Mouse (Mus musculus) common myeloid progenitor, adult 5-6 weeks (primary cell): Measurements from ENCODE around the gene Rftn2. TPM values are rescaled to one million over a fixed set of nuclear protein-coding genes. Genes with fewer than 3 reads are reported as not detected.
A peak's percentile ranks its signal among the peaks of the same experiment; 100 is the strongest.

ENCODE experiments used
- ATAC-seq: replicated peaks from 2 replicates; pipeline ENCODE4 v1.8.0; 2016; ENCODE audit warnings: low read depth, mild to moderate bottlenecking, moderate TSS enrichment, inconsistent platforms; ENCODE audit not compliant: poor library complexity, severe bottlenecking
- total RNA-seq: library from RNA; stranded (forward); fragments of 200-1000, 187-1606 nt; gene quantifications from 2 replicates; pipeline ENCODE4 v1.2.3, GENCODE M21; 2017

The Rftn2 gene
- total RNA-seq, 1 experiment from 2014 or later: 2.7 TPM

DNA sequence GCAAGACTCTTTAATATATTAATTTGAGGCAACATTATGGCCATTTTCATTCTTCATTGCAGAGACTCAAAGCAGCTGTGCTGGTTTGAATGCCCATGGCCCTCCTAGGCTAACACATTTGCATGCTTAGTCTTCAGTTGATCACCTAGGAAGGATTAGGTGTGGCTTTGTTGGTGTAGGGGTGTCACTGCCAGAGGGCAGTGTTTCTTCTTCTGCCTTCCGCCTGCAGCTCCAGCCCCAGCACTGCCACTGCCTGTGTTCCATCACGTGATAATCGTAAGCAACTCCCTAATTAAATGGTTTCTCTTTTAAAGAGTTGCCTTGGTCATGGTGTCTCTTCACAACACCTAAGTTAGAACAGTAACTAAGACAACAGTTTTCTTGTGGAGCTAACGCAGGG lies 13.8 kb downstream of the Rftn2 start:
- no peak for ATAC-seq

DNA sequence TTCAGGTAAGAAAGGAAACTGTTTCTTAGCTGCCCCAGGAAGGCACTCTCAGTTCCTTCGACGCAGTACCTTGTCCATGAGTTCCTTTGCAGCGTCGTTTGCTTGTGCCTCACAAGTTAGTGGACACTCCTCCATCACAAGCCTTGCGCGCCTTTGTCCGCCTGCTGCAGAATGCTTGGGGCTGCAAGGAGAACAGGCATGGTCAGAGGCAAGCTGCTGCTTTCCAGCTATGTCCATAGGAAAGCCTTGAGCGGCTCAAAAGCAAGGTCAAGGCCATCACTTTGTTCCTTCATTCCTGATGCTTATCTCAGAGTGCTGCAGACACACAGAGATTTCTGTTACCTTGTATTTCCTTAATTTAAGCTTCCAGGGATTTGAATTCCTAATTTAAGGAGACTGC lies 15.5 kb downstream of the Rftn2 start:
- no peak for ATAC-seq

DNA sequence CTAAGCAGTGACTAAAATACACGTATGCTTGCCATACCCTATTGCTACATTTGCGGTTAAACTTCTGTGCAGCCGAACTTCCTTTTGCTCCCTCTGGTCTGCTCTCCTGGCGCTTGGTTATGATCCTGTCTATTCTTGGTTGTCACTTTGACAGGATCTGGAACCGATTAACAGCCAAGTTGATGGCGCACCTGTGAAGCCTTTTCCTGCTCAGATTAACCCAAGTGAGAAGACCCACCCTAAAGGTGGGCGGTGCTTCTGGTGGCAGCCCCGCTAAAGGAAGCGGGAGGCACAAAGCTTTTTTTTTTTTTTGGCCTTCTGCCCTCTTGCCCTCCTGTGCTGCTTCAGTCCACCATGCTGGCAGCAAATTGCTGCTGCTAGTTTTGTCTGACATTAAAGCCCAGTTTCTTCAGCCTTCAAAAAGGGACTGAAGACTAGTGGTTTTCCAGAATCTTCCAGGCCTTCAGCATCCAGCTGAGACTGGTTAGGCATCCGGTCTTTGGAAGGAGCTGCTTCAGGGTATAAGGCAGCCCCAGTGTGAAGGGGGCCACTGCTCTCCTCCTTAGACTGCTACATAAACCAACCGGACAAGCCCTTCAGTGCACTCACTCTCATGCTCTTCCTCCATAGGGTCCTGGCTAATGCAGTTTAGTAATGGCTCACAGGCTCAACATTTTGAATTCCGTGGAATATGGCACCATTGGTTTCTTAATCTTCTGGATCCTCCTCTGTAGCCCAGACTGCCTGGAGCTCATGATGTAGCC lies 16.2 kb downstream of the Rftn2 start:
- peak; percentile 92 for ATAC-seq

DNA sequence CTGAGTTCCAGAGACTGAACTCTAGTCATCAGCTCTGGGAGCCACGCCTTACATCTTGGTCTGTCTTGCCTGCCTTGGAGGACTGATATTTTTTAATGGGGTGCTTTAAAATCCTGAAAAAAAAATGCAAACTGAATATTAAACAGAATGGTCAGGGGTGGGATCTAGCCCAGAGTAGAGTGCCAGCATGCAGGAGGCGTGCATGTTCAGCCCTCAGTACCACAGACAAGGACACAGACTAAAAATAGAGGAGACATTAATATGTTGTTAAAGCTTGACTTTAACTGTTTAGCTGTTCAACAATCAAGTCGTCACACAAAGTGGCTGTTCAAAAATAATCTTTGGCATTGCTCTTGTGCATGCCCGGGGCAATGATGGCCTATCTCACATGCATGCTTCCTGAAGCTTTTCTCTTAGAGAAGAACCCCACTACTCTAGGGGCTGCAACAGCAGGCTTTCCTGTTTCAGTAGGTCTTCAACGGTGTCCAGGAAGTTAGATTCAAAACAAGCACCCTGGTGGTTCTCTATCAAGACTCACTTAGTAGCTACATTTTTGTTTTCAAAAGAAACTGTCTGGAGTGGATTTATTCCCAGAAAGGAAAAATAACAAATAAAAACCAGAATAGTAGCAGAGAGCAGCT lies 18.0 kb downstream of the Rftn2 start:
- 0 out of 2 replicates have a peak, but pooled peaks have one; percentile 13 for ATAC-seq

DNA sequence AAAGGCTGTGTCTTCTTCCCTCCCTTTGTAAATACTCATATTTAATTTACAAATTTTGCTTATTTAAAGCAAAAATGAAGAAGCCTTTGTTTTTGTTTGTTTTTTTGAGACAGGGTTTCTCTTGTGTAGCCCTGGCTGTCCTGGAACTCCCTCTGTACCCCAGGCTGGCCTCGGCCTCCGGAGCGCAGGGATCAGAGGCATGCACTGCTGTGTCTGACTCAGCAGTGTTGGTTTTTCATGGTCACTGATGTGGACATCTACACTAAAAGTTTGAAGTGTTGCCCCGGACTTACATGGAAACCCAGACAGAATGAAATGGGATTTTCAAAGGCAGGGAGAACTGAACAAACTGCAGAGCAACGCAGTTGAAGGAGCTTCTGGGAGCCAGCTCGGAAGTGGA lies 19.0 kb downstream of the Rftn2 start:
- ATAC-seq: no peak

DNA sequence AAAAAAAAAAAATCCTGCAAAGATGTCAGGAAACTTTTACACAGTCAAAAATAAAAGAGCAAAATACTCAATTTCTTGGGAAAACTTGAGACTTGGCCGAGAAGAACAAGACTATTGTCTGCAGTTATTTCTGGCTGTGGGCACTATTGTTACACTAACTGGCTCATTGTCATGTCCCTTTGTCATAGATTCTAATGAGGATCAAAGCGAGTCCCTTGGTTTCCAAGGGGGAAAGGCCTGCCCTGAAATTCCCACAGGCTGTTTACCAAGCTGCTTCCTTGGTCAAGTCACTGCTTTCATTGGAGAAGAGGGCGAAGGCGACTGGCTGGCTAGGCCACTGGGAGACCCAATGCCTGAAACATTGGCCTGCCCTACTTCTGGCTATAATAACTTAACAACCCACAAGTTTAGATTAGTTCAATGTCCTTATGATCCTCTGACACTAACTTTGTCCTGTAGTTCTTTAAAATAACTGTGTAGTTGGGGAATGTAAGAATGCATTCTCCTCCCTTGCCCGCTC lies 20.7 kb downstream of the Rftn2 start:
- ATAC-seq: no peak

DNA sequence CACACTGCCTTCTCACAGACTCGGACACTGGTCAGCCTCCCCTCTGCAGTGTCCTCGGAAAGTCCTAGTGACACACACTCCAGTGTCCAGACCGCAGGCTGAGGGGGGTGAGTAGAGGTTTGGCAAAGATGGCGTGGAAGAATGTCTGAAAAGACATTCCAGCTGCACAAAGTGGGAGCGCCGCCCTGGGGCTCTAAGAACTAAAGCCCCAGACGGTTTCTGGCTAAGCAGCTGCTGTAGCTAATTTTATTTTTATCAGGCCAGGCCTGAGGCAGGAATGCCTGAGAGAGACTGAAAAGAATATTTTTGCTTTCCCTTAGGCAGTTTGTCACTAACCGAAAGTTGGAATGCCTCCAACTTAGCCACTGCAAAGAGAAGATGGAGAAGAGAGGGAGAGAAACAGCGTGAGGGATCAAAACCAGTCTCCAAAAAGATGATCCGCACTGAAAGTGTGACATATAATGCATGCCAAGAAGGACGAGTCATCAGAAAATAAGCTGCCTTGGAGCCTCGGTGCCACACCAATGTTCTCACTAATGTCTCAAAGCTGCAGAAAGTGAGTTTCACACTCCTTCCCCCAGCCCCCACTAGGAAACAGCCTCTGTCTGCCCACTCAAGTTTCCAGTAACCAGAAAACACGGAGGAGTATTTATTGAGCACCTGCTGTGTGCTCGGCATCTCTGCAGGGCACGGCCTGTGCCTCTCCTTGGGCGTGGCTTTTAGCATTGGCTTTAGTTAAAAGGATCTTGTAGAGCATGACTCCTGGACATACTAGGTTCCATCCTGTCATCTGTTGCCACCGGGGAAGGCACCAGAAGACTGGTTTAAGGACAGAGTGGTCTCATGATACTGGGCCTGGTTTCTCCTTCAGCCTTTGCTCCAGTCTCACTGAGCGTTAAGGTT lies 24.5 kb downstream of the Rftn2 start:
- ATAC-seq: 0 out of 2 replicates have a peak, but pooled peaks have one; percentile 18

DNA sequence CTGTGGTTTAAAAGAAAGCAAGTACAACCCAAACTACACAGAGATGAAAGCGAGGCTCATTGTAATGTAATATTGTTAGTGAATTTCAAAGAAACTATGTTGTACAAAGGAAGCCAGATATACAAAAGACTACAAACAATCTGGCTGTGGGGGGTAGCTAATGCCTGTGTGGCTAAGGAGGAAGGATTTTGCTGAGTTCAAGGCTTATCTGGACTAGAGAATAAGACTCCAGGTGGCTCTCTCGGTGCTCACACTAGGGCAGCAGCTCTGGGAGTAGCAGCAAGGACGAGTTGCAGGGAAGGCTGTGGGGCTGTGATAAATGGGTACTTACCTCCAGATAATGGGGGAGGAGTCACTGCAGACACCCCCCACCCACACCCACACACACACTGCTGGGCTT lies 27.9 kb downstream of the Rftn2 start:
- peak; percentile 52; the same call in 1 of the 2 replicates for ATAC-seq

DNA sequence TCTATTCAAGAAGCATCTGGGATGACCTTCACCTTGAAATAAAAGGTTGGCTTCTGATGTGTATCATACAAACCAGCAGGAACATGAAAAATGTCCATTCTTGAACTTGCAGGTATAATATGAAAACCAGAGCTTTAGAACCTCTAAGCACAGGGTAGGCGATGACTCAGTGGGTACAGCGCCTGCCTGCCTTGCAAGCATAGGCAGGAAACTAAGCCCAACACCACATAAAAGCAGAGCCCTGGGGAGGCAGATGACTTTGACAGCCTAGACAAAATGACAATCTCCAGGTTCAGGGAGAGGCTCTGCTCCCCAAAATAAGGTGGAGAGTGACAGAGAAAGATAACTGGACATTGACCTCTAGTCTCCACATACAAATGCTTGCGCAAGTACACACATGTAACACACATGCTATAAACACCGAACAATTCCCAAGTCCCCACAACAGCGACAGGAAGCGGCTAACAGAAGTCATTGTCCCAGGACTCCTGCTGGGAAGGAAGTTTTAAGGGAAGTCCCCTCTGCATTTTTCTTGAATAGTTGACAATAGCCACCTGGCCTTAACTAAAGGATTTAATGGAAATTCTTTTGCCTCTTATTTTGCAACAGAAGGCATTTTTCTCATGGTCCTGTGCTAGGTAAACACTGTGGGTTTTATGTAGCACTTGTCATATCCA lies 30.1 kb downstream of the Rftn2 start:
- no peak for ATAC-seq

DNA sequence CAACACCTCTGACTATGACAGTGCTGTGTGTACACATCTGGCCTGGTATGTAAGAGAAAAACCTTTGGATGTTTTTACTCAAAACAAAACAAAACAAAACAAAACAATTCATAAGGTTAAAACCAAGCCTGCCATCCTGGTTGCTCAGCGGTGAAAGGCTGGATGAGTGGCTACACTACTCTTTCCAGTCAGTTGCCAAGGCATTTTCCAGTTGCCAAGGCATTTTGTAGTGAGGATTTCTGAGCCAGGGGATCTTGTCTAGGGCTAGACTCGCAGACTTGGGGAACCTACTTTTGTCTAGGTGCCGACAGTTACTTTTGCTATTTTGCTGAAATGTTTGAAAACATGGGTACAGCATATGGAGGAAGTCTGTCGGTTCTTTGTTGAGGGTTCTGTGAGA lies 31.6 kb downstream of the Rftn2 start:
- no peak for ATAC-seq

DNA sequence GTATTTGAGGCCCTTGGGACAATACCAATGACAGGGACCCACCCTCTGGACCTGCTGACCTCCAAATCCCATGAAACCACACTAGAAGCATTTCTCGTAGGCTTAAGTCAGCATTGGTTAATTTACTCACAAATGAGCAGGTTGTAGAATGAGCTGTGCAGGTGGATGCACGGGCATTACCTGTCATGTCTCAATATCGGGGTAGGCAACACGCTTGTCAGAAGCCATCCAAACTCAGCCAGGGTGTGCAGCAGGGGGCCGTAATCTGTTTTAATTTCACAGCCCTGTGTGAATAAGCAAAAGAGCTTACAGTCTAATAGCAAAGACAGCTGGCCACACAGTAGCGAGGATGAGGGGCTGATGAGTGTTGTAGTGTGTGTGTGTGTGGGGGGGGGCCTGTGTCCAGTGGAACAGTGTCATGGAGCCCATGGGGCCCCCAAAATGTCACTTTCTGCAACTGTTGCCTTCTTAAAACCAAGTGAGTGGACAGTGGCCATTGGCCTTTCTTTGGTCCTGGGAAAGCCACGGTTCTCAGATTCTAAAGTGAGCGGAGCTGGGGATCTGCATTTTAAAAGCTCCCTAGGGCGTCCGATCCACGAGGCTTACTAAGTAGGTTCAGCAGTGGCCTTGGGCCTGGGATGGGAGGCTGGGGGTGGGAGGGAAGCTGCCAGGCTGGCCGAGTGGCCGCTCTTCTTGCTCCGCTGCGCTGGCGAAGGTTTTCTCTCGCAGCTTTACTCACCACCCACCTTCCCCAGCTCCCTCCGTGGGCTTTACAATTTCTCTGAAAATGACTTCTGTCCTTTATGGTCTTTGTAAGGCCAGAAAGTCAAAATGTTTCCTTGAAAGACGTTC lies 32.3 kb downstream of the Rftn2 start:
- no peak for ATAC-seq

DNA sequence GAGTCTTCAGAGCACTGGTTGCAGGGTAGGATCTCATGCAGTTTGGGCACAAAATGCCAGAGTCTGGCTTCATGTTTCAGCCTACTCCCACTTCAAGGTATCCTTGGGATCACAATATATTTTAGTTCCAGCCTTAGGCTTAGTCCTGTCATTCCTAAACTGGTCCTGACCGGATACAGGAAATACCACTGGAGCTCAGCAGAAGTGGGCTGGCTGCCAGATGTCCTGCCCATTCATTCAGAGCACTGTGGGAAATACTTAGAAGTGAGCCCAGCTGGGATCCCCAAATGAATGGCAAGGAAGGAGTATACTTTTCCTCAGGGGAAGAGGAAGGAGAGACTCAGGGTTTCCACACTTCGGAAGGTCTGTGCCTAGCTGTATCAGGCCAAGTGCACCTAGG lies 33.3 kb downstream of the Rftn2 start:
- ATAC-seq: no peak

DNA sequence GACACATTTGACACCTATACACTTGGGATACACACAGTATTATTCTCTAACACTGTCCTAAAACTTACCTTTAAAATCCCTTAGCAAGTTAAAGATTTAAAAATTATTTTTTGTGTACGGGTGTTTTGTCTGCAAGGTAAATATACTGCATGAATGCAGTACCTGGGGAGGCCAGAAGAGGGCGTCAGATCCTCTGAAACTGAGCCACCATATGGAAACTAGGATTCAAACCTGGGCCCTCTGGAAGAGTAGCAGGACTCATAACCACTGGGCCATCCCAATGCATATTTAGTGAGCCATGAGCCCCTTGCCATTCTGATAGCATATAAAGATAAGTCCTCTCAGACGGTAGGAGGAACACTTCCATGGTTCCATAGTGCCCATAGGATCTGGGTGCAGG lies 33.8 kb downstream of the Rftn2 start:
- ATAC-seq: peak; percentile 65; the same call in 1 of the 2 replicates

DNA sequence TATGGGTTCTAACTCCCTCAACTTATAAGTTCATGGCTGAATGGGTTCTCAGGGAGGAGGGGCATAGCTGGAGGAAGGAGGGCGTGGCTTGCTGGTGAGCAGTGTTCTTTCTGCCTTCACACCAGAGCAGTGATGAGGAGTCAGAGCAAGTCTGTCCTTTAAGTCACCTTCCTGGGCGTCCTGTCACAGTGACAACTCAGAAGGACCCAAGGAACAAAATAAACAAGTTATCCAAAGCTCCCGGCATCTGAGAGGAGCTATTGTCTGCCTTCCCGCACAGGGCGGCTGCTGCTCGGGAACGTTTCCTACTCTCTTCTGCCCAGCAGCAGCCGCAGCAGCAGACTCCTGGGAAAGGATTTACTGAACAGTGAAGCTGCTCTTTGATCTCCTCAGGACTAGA lies 34.6 kb downstream of the Rftn2 start:
- ATAC-seq: peak; percentile 72

DNA sequence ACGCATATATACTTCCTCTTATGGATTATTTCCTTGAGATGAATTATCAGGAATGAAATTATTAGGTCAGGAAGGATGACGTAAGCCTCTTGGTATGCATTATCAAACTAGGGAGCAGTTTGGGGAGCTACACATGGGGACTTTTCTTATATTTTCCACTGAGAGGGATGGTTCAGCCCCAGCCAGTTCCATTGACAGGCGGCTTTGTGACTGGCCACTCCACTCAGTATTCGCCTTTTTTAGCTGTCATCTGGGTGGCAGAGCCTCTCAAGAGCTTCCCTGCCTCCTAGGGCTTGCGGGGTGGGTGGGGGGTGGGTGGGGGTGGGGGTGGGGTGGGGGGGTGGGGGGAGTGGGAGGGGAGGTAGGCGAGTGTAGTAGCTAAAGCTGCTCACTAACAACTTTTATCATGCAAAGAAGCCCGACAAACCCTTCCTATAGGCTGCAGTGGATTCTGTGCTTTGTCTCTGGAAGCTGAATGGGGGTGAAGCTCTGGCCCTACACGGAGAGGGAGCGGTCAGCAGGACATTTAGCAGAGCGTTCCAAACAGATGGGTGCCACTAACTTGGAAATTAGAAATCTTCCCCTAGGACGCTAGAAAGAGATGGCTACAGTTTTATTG lies 39.9 kb downstream of the Rftn2 start:
- no peak for ATAC-seq

DNA sequence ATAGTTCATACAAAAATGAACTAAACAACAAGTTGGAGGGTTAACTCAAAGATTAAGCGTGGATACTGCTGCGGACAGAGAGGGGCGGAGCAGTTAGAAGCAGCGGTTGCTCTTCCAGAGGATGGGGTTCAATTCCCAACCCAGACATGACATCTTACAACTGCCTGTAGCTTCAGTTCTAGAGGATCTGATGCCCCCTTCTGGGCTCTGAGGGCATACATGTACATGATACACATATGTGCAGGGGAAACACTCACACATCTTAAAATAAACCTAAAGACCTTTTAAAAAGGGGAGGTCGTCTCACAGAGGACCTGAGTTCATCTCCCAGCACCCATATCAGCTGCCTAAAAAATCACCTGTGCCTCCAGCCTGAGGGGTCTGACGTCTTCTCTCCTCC lies 40.9 kb downstream of the Rftn2 start:
- peak; percentile 56; the same call in 1 of the 2 replicates for ATAC-seq

DNA sequence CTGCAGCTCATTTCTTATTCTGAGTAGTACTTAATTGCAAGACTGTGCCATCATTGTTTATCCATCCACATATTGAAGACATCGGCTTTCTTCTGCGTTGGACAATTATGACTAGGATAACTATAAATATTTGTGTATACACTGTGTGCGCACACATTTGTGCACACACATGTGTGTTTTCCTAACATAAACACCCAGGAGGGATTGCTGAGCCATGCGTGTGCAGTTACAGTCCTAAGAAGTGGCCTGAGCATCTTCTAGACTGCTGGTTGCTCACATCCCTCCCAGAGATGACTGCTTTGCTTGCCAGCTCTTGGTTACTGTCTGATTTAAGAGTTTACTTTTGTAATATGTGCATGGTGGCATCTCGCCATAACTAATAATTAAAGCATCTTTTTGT lies 44.2 kb downstream of the Rftn2 start:
- no peak for ATAC-seq

DNA sequence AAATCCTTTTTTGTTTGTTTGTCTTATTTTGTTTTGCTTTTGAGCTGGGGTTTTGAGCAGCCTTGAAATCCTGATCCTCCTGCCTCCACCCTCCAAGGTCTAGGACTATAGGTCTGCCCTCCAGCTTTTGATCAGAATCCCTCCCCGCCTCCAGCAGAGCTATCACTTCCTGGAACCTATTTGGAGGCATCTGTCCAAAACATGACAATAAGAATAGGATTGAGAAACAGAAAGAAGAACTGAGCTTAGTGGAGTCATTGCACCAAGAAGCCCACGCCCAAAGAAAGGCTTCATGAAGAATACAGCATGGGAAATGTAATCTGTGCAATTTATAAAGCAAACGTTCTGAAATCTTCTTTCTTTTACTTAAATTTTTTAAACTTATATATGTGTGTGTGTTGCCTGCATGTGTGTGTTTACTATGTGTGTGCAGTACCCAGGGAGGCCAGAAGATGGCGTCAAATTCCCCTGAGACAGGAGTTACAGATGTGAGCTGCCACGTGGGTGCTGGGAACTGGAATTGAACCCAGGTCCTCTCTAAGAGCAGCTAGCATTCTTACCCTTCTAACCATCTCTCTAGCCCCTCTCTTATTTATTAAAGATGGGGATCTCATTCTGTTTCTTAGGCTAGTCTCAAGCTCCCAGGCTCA lies 46.5 kb downstream of the Rftn2 start:
- ATAC-seq: no peak
